Mouse (Mus musculus): ENCODE data around the gene Sorbs1. TPM values are rescaled to one million over a fixed set of nuclear protein-coding genes. Genes with fewer than 3 reads are reported as not detected.
A peak's percentile ranks its signal among the peaks of the same experiment; 100 is the strongest.

The Sorbs1 gene
- polyA plus RNA-seq, 1 experiment from 2014 or later: 79.4 TPM

DNA sequence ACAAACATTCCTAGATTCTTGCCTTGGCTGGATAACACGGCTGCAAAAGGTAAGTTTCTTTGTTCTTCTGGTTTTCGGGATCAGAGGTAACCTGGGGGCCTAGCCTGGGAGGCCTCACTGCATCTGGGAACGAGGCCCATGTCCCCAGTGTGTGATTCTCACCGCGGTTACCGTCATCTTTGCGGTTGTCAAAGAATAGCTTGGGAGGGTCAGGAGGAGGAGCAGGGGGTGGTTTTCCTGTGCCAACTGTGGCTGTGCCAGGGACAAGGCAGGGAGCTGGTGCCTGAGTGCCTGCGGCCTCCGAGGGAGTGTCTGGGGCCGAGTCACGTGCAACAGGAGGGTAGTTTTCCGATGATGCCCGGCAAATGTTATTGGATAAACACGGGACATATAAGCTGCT lies 135.9 kb downstream of the Sorbs1 start:
- Histone ChIP-seq H3K9ac (replicated peaks) (no peak overlapping the region), H3K4me2 (replicated peaks) (no peak overlapping the region), H3K4me1 (peaks cover 2% of the 10 kb centered on the region; the same call in 1 of the 2 replicates), H3K4me3 (no peak overlapping the region), H3K36me3 (peaks cover 5% of the 10 kb centered on the region; the same call in 1 of the 2 replicates), H3K27me3 (no peaks in the 10 kb centered on the region), H3K27ac (replicated peaks) (no peak overlapping the region), H3K9me3 (no peaks in the 10 kb centered on the region)
- WGBS: 85% methylated on average over 14 of the region's 14 CpGs
- 0 out of 2 replicates have a peak, but pooled peaks have one; percentile 12 for ATAC-seq (ENCODE audit: low FRiP score, low read depth)

DNA sequence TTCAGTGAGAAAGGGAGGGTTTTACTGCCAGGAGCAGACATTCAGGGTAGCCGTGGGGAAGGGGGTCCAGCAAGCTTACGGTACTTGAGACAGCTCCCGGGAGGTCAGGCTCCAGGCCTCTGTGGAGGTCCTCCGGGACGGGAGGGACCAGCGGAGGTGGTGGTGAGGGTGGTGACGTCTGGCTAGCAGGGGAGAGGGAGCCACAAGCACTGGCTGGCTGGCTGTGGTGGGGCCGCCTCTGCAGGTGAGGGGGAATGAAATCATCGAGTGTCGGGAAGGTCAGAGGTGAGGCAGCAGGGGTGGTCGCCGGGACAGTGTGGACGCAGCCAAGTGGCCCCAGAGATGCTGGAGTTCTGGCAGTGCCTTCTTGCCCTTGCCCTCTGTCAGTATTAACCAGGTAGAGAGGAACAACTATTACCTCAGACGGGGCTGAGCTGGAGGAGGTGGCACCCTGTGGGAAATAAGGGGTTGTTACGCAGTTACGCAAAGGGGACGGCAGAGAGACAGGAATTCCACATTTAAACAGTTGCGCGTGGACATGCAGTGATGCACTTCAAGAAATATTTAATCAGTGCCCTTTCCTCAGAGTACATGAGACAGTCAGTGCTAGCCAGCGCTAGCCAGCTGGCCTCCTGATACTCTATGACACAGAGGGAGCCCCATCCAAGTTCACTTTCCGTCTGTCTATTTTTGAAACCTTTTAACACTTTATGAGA lies 136.9 kb downstream of the Sorbs1 start:
- H3K27me3 ChIP-seq: no peaks in the 10 kb centered on the region
- H3K36me3 ChIP-seq: no peaks in the 10 kb centered on the region

DNA sequence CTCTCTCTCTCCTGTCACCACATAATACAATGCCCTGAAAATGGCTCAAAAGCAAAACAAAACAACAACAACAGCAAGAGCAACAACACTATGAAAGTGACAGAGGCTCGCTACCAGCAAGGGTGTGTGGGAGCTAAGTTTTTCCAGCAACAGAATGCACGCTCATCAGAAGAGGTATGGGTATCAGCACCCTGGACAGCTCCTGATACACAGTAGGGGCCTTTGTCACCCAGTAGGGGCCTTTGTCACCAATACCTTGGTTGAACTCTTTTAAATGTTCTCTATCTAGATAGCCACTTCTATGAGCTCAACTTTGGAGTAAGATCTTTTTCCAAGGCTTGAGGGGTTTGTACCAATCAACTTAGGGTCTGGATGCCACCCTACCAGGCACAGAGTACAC lies 138.9 kb downstream of the Sorbs1 start:
- H3K27me3 ChIP-seq: no peaks in the 10 kb centered on the region
- no peak overlapping the region for H3K4me2 ChIP-seq (replicated peaks)
- no peak overlapping the region for H3K4me3 ChIP-seq
- no peaks in the 10 kb centered on the region for H3K36me3 ChIP-seq
- WGBS: 81% methylated on average over 2 of the region's 2 CpGs
- no peaks in the 10 kb centered on the region for H3K9me3 ChIP-seq
- no peak for ATAC-seq (ENCODE audit: low FRiP score, low read depth)
- no peak overlapping the region for H3K27ac ChIP-seq (replicated peaks)
- no peak overlapping the region for H3K9ac ChIP-seq (replicated peaks)
- peaks cover 3% of the 10 kb centered on the region; the same call in 1 of the 2 replicates for H3K4me1 ChIP-seq

More for the DNA sequence above, 136.9 kb downstream of the Sorbs1 start:
- Histone ChIP-seq H3K4me3 (no peak overlapping the region), H3K9ac (replicated peaks) (no peak overlapping the region), H3K4me1 (peaks cover 6% of the 10 kb centered on the region; the same call in 1 of the 2 replicates), H3K4me2 (replicated peaks) (no peak overlapping the region), H3K27ac (replicated peaks) (no peak overlapping the region), H3K9me3 (no peaks in the 10 kb centered on the region)
- 81% methylated on average over 21 of the region's 21 CpGs for WGBS
- ATAC-seq (ENCODE audit: low FRiP score, low read depth): no peak

DNA sequence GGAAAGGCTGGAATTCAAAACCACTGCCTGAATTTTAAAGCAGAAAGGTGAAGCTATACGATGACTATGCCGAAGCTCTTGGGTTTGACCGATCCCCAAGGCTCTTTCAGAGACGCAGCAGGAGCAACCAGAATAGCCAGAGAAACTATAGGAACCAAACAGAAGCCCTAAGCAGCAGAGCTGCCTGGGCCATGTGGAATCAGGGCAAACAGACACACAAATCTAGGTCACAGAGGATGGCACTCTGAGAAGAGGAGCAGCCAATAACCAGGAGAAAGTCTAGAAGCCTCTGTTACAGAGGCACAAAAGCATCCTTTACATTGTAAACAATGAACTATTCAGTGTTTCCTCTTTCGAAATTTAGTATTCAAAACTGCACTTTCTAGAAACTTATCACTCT lies 140.9 kb downstream of the Sorbs1 start:
- H3K4me3 ChIP-seq: no peak overlapping the region
- ATAC-seq (ENCODE audit: low FRiP score, low read depth): no peak
- peaks cover 7% of the 10 kb centered on the region; the same call in 1 of the 2 replicates for H3K36me3 ChIP-seq
- H3K9me3 ChIP-seq: no peaks in the 10 kb centered on the region
- H3K9ac ChIP-seq (replicated peaks): no peak overlapping the region
- H3K4me1 ChIP-seq: peaks cover 3% of the 10 kb centered on the region; the same call in 1 of the 2 replicates
- H3K27me3 ChIP-seq: no peaks in the 10 kb centered on the region
- H3K4me2 ChIP-seq (replicated peaks): no peak overlapping the region
- H3K27ac ChIP-seq (replicated peaks): no peak overlapping the region
- WGBS: 92% methylated on average over 5 of the region's 5 CpGs

DNA sequence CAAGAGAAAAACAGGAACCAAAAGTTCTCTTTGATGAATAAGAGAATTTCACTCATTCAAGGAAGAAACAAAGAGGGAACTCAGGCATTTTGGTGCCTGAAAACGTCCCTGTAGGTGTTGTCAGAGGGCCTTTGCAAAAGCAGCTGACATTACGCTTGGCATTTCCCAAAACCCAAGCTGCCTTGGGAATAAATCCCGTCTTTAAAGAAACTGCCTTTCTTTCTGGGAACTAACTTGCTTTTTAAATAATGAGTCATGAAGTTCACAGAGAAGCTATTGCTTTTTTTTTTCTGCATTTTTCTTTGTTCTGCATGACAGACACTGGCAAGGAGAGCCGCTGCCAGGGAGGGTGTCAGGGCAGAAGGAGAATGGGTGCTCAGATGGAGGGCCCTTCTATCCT lies 141.7 kb downstream of the Sorbs1 start:
- Histone ChIP-seq H3K9me3 (no peaks in the 10 kb centered on the region), H3K4me2 (replicated peaks) (no peak overlapping the region), H3K4me1 (peaks cover 3% of the 10 kb centered on the region; the same call in 1 of the 2 replicates), H3K27ac (replicated peaks) (no peak overlapping the region), H3K27me3 (no peaks in the 10 kb centered on the region), H3K4me3 (no peak overlapping the region), H3K9ac (replicated peaks) (no peak overlapping the region), H3K36me3 (peaks cover 7% of the 10 kb centered on the region; the same call in 1 of the 2 replicates)
- ATAC-seq (ENCODE audit: low FRiP score, low read depth): no peak
- WGBS: 56% methylated on average over 4 of the region's 4 CpGs

DNA sequence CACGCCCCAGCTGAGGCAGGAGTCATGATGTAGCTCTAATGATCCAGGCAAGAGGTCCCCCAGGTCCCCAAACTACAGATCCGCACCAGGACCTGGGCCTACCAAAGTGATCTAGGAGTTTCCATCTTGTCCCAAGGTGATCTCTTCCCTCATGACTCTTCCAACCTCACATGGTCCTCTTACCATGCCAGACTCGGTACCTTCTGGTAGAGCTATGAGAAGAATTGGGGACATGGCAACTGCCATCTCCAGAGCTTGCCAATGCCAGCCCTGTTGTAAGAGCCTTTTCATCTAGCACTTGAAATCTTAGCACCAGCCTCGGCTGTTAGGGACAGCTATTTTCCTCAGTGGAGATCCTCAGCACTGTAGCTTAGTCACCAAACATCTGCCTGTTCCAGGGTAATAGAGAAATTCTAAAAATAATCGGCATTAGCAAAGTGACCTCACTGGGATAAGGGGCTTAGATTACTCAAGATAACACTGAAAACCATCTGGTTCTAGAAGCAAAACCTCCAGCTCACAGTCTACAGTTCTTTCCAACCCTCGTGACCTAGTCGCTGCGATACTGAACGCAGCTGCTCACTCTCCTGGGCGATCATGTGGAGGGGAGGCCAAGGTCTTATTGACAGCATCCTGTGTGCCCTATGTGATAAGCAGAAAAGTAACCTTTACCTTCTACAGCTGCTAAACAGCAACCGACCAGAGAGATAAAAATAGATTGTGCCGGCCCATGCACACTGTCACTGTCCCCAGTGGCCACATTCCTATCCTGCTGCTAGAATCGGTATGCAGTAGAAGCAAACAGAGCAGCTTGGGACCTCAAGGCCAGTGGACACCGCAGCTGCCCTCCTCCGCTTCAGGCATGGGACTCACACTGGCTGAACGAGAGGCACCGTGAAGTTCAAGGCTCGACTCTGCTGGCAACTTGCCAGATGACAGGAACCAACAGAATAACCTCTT lies 143.4 kb downstream of the Sorbs1 start:
- H3K9me3 ChIP-seq: no peaks in the 10 kb centered on the region
- no peak overlapping the region for H3K9ac ChIP-seq (replicated peaks)
- no peak overlapping the region for H3K4me2 ChIP-seq (replicated peaks)
- no peak for ATAC-seq (ENCODE audit: low FRiP score, low read depth)
- 78% methylated on average over 18 of the region's 18 CpGs for WGBS
- H3K27me3 ChIP-seq: no peaks in the 10 kb centered on the region
- peaks cover 4% of the 10 kb centered on the region for H3K4me1 ChIP-seq
- H3K27ac ChIP-seq (replicated peaks): no peak overlapping the region
- peaks cover 7% of the 10 kb centered on the region; the same call in 1 of the 2 replicates for H3K36me3 ChIP-seq
- H3K4me3 ChIP-seq: no peak overlapping the region

DNA sequence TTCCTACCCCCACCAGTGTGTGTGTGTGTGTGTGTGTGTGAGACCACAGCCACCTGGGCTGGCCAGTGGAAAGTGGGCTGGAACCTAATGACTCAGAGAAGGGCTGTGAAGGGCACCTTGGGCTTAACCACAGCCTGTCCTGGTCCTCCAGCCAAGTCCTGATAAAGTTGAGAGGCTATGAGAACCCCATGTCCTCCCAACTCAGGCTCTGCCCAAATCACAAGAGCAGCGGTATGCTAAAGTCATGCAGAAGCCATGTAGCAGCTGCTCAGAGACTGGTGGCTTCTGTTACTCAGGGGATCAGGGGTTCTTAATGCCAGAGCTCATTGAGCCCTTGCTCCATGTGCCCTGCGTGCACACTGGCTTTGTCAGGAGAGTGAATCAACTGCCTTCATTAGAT lies 145.1 kb downstream of the Sorbs1 start:
- ATAC-seq (ENCODE audit: low FRiP score, low read depth): no peak
- H3K9me3 ChIP-seq: peaks cover under 1% of the 10 kb centered on the region; the same call in 1 of the 2 replicates
- H3K4me1 ChIP-seq: peaks cover 8% of the 10 kb centered on the region
- WGBS: 89% methylated on average over 2 of the region's 2 CpGs
- H3K4me2 ChIP-seq (replicated peaks): no peak overlapping the region
- H3K9ac ChIP-seq (replicated peaks): no peak overlapping the region
- no peaks in the 10 kb centered on the region for H3K27me3 ChIP-seq
- H3K27ac ChIP-seq (replicated peaks): no peak overlapping the region
- H3K4me3 ChIP-seq: no peak overlapping the region
- peaks cover 24% of the 10 kb centered on the region for H3K36me3 ChIP-seq

DNA sequence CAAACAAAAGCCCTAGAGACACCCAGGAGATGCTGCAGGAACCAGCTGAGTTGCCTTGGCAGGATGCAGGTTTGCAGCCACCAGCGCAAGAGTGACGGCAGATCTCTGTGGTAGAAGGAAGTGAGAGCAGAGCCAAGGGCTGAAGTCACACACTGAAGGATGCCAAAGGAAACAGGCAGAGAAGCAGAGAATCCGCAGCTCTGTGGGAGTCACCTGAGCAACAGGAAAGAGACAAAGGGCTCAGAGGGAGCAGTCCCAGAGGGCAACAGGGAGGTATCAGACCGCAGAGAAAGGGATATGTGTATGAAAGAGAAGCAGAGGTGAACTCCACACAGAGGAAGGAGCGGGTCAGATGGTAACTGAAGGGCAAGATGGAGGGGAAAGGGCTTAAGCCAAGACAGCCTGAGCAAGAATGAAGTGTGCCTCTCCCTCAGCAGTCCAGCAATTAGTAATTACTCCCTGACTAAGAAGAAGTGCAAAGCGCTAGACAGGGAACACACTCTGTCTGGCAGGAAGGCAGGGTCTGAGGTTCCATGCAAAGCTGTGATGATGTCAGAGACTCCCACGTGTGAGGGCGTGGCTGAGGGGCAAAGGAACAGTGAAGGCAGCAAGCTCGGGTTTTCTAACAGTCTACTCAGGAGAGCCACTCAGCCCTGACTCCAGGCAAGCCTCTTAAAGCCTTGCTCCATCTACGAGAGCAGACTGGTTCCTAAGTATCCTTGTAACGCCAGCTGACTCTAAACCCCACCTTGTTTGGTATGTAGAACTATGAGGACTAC lies 147.2 kb downstream of the Sorbs1 start:
- WGBS: 36% methylated on average over 11 of the region's 11 CpGs
- ATAC-seq (ENCODE audit: low FRiP score, low read depth): peak; percentile 65
- Histone ChIP-seq H3K27me3 (no peaks in the 10 kb centered on the region), H3K27ac (replicated peaks) (no peak overlapping the region), H3K4me2 (replicated peaks) (no peak overlapping the region), H3K9ac (replicated peaks) (no peak overlapping the region), H3K36me3 (peaks cover 34% of the 10 kb centered on the region), H3K4me1 (peaks cover 7% of the 10 kb centered on the region; the same call in 1 of the 2 replicates), H3K9me3 (peaks cover 3% of the 10 kb centered on the region; the same call in 1 of the 2 replicates), H3K4me3 (no peak overlapping the region)

DNA sequence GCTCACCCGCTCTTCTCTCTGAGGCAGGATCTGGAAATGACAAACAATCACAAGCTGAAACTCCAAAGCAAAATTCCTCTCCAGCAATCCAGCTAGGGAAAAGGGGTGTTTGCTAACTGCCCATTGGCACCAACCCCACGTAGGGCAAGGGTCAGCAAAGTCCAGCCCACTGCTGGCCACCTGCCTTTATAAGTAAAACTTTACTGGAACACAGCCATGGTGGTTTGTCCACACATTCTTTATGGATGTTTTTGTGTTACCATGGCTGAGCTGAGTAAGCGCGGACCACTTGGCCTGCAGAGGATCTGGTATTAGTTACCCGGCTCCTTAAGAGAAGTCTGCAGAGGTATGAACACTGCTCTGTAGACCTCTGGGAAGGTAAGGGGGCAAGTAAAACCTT lies 148.4 kb downstream of the Sorbs1 start:
- Histone ChIP-seq H3K4me3 (no peak overlapping the region), H3K4me1 (peaks cover 7% of the 10 kb centered on the region; the same call in 1 of the 2 replicates), H3K9me3 (peaks cover 3% of the 10 kb centered on the region; the same call in 1 of the 2 replicates), H3K27me3 (0 out of 2 replicates have a peak, but pooled peaks cover 2% of the 10 kb centered on the region), H3K36me3 (peaks cover 34% of the 10 kb centered on the region), H3K4me2 (replicated peaks) (no peak overlapping the region), H3K9ac (replicated peaks) (no peak overlapping the region), H3K27ac (replicated peaks) (no peak overlapping the region)
- no peak for ATAC-seq (ENCODE audit: low FRiP score, low read depth)
- WGBS: 72% methylated on average over 5 of the region's 5 CpGs

DNA sequence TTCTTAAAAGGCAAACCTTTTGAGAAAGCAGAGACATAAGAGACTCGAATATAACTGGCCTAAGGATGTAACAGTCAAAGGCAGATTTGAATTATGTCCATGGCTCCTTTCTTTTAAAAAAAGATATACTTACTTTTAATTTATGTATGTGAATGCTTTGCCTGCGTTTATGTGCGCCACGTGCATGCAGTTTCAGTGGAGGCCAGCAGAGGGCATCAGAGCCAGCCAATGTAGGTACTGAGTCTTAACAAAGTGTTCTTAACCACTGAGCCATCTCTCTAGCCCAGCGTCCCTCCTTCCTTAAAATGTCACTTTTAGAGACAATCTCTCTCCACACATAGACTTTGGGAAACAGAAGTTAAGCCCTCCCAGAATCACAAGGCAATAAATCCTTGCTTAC lies 150.1 kb downstream of the Sorbs1 start:
- WGBS: 97% methylated on average over 5 of the region's 5 CpGs

DNA sequence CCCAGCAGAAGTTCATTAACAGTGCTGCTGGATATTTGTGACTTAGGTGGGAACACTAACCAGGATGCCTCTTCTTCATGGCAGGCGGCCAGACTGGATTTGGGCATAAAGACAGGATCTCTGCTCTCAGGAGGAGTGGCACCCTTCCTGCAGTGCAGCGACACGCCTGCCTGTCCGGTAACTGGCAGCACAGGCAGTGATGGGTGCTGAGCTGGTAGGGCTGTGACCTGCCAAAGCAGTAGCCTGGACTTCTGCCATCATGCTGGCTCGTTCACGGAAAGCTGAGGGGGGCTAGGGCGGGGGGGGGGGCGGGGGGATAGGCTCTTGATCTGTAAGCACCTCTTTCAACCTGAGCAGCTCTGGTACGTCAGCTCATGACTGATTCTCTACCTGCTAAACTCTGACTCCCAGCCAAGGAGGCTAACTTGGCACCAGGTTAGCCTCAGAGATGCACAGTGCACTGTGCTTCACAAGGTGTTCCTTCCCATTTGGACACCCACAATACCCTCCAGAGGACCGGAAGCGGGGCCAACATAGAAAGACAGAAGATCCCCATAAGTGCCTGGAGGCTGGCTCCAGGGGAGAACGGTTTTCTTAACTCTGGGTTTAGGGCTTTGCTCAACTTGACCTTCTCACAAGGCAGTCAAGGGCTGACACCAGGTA lies 151.2 kb downstream of the Sorbs1 start:
- Histone ChIP-seq H3K4me3 (no peak overlapping the region), H3K9me3 (peaks cover 3% of the 10 kb centered on the region; the same call in 1 of the 2 replicates), H3K27ac (replicated peaks) (no peak overlapping the region), H3K36me3 (peaks cover 27% of the 10 kb centered on the region), H3K4me2 (replicated peaks) (no peak overlapping the region), H3K27me3 (0 out of 2 replicates have a peak, but pooled peaks cover 2% of the 10 kb centered on the region), H3K4me1 (peaks cover 7% of the 10 kb centered on the region; the same call in 1 of the 2 replicates), H3K9ac (replicated peaks) (no peak overlapping the region)
- 80% methylated on average over 12 of the region's 12 CpGs for WGBS
- ATAC-seq (ENCODE audit: low FRiP score, low read depth): no peak

More for the DNA sequence above, 150.1 kb downstream of the Sorbs1 start:
- ATAC-seq (ENCODE audit: low FRiP score, low read depth): no peak
- Histone ChIP-seq H3K4me3 (no peak overlapping the region), H3K4me1 (peaks cover 7% of the 10 kb centered on the region; the same call in 1 of the 2 replicates), H3K9ac (replicated peaks) (no peak overlapping the region), H3K9me3 (peaks cover 3% of the 10 kb centered on the region; the same call in 1 of the 2 replicates), H3K27ac (replicated peaks) (no peak overlapping the region), H3K27me3 (0 out of 2 replicates have a peak, but pooled peaks cover 2% of the 10 kb centered on the region), H3K4me2 (replicated peaks) (no peak overlapping the region), H3K36me3 (peaks cover 29% of the 10 kb centered on the region)
